Mouse (Mus musculus): ENCODE measurements around the gene Mief1. TPM values are rescaled to one million over a fixed set of nuclear protein-coding genes. Genes with fewer than 3 reads are reported as not detected.

Mief1 gene
- total RNA-seq (2014; rRNA removed): 13.4 and 16.0 TPM in 2 replicates
- polyA plus RNA-seq (2012; rRNA removed): 12.8 and 17.1 TPM in 2 replicates

GRCm38 (mm10) chr15:80233733-80234509, at the start of gene Mief1:
Gene Mief1, plus strand, starts transcription at chr15:80234018.
- Histone ChIP-seq H3K4me3 (ENCODE audit: insufficient read depth, low read depth, low read length) (peak within 1 kb of the TSS; percentile 97), H3K27ac (replicated peaks; ENCODE audit: insufficient read depth, low read depth, low read length) (peak within 1 kb of the TSS; percentile 89), H3K9ac (ENCODE audit: low read depth, low read length) (peak within 1 kb of the TSS; percentile 93), H3K4me1 (ENCODE audit: control insufficient read depth, insufficient read depth, low read length) (peaks cover 11% of the 10 kb centered on the region), H3K27me3 (ENCODE audit: control insufficient read depth, insufficient read depth, low read length) (no peaks in the 10 kb centered on the region), H3K79me2 (ENCODE audit: control insufficient read depth, insufficient read depth, low read length) (peaks cover 23% of the 10 kb centered on the region), H3K36me3 (ENCODE audit: control insufficient read depth, insufficient read depth, low read length) (peaks cover 27% of the 10 kb centered on the region)
- peak; percentile 56; the same call in 1 of the 2 replicates for TF ChIP-seq POLR2A (IDR thresholded peaks at IDR 0.05; ENCODE audit: extremely low read depth, insufficient read depth, low read length)
- TF ChIP-seq CTCF (IDR thresholded peaks at IDR 0.05; ENCODE audit: low read depth, low read length): peak; percentile 18; the same call in 1 of the 2 replicates
- DNase-seq (ENCODE audit: extremely low read depth, low read depth, low spot score): peak; percentile 95
- WGBS: 1% methylated on average over 67 of the region's 67 CpGs

GRCm38 (mm10) chr15:80188927-80189326, 44.9 kb upstream of the Mief1 start:
- TF ChIP-seq POLR2A (IDR thresholded peaks at IDR 0.05; ENCODE audit: extremely low read depth, insufficient read depth, low read length): no peak
- TF ChIP-seq CTCF (IDR thresholded peaks at IDR 0.05; ENCODE audit: low read depth, low read length): no peak
- H3K36me3 ChIP-seq (ENCODE audit: control insufficient read depth, insufficient read depth, low read length): no peaks in the 10 kb centered on the region
- H3K27me3 ChIP-seq (ENCODE audit: control insufficient read depth, insufficient read depth, low read length): no peaks in the 10 kb centered on the region
- H3K79me2 ChIP-seq (ENCODE audit: control insufficient read depth, insufficient read depth, low read length): no peaks in the 10 kb centered on the region
- 74% methylated on average over 5 of the region's 5 CpGs for WGBS
- no peak overlapping the region for H3K27ac ChIP-seq (replicated peaks; ENCODE audit: insufficient read depth, low read depth, low read length)
- no peak overlapping the region for H3K9ac ChIP-seq (ENCODE audit: low read depth, low read length)
- no peak overlapping the region for H3K4me3 ChIP-seq (ENCODE audit: insufficient read depth, low read depth, low read length)
- H3K4me1 ChIP-seq (ENCODE audit: control insufficient read depth, insufficient read depth, low read length): 0 out of 2 replicates have a peak, but pooled peaks cover 2% of the 10 kb centered on the region
- no peak for DNase-seq (ENCODE audit: extremely low read depth, low read depth, low spot score)

GRCm38 (mm10) chr15:80190075-80190474, 43.7 kb upstream of the Mief1 start:
- Histone ChIP-seq H3K27ac (replicated peaks; ENCODE audit: insufficient read depth, low read depth, low read length) (no peak overlapping the region), H3K36me3 (ENCODE audit: control insufficient read depth, insufficient read depth, low read length) (no peaks in the 10 kb centered on the region), H3K27me3 (ENCODE audit: control insufficient read depth, insufficient read depth, low read length) (no peaks in the 10 kb centered on the region), H3K4me1 (ENCODE audit: control insufficient read depth, insufficient read depth, low read length) (0 out of 2 replicates have a peak, but pooled peaks cover 2% of the 10 kb centered on the region), H3K9ac (ENCODE audit: low read depth, low read length) (no peak overlapping the region), H3K4me3 (ENCODE audit: insufficient read depth, low read depth, low read length) (no peak overlapping the region), H3K79me2 (ENCODE audit: control insufficient read depth, insufficient read depth, low read length) (no peaks in the 10 kb centered on the region)
- WGBS: 66% methylated on average over 4 of the region's 4 CpGs
- TF ChIP-seq CTCF (IDR thresholded peaks at IDR 0.05; ENCODE audit: low read depth, low read length): no peak
- TF ChIP-seq POLR2A (IDR thresholded peaks at IDR 0.05; ENCODE audit: extremely low read depth, insufficient read depth, low read length): no peak
- DNase-seq (ENCODE audit: extremely low read depth, low read depth, low spot score): no peak

- Histone ChIP-seq H3K4me1 (ENCODE audit: control insufficient read depth, insufficient read depth, low read length) (0 out of 2 replicates have a peak, but pooled peaks cover 2% of the 10 kb centered on the region), H3K4me3 (ENCODE audit: insufficient read depth, low read depth, low read length) (no peak overlapping the region), H3K79me2 (ENCODE audit: control insufficient read depth, insufficient read depth, low read length) (no peaks in the 10 kb centered on the region), H3K27ac (replicated peaks; ENCODE audit: insufficient read depth, low read depth, low read length) (no peak overlapping the region), H3K27me3 (ENCODE audit: control insufficient read depth, insufficient read depth, low read length) (no peaks in the 10 kb centered on the region), H3K9ac (ENCODE audit: low read depth, low read length) (no peak overlapping the region), H3K36me3 (ENCODE audit: control insufficient read depth, insufficient read depth, low read length) (no peaks in the 10 kb centered on the region)
- peak; percentile 8 for DNase-seq (ENCODE audit: extremely low read depth, low read depth, low spot score)
- 33% methylated on average over 8 of the region's 8 CpGs for WGBS
- no peak for TF ChIP-seq POLR2A (IDR thresholded peaks at IDR 0.05; ENCODE audit: extremely low read depth, insufficient read depth, low read length)
- TF ChIP-seq CTCF (IDR thresholded peaks at IDR 0.05; ENCODE audit: low read depth, low read length): no peak
These were observed 42.1 kb upstream of the Mief1 start for GRCm38 (mm10) chr15:80191585-80192245.

GRCm38 (mm10) chr15:80192246-80192585, 41.6 kb upstream of the Mief1 start:
- Histone ChIP-seq H3K4me3 (ENCODE audit: insufficient read depth, low read depth, low read length) (no peak overlapping the region), H3K27ac (replicated peaks; ENCODE audit: insufficient read depth, low read depth, low read length) (no peak overlapping the region), H3K9ac (ENCODE audit: low read depth, low read length) (no peak overlapping the region)

More at GRCm38 (mm10) chr15:80192246-80192585, 41.6 kb upstream of the Mief1 start:
- no peaks in the 10 kb centered on the region for H3K79me2 ChIP-seq (ENCODE audit: control insufficient read depth, insufficient read depth, low read length)
- DNase-seq (ENCODE audit: extremely low read depth, low read depth, low spot score): no peak
- H3K36me3 ChIP-seq (ENCODE audit: control insufficient read depth, insufficient read depth, low read length): no peaks in the 10 kb centered on the region
- 82% methylated on average over 6 of the region's 6 CpGs for WGBS
- no peaks in the 10 kb centered on the region for H3K27me3 ChIP-seq (ENCODE audit: control insufficient read depth, insufficient read depth, low read length)
- 0 out of 2 replicates have a peak, but pooled peaks cover 2% of the 10 kb centered on the region for H3K4me1 ChIP-seq (ENCODE audit: control insufficient read depth, insufficient read depth, low read length)
- TF ChIP-seq POLR2A (IDR thresholded peaks at IDR 0.05; ENCODE audit: extremely low read depth, insufficient read depth, low read length): no peak
- no peak for TF ChIP-seq CTCF (IDR thresholded peaks at IDR 0.05; ENCODE audit: low read depth, low read length)
